Mouse (Mus musculus): Measurements from ENCODE around the gene A930033H14Rik.

- TF ChIP-seq CTCF (IDR thresholded peaks at IDR 0.05; ENCODE audit: control insufficient read depth, insufficient read depth, insufficient replicate concordance, low read depth, low read length), result no peak
- no peak for TF ChIP-seq POLR2A (IDR thresholded peaks at IDR 0.05; ENCODE audit: control insufficient read depth, low read depth, low read length)
Measured at GRCm38 (mm10) chr10:69248261-69249160, 35.6 kb upstream of the A930033H14Rik start.
